Mouse (Mus musculus): ENCODE measurements around the gene Zfp341. TPM values are rescaled to one million over a fixed set of nuclear protein-coding genes. Genes with fewer than 3 reads are reported as not detected.

The Zfp341 gene
- polyA plus RNA-seq, 1 experiment from 2014 or later = 2.3 TPM

DNA sequence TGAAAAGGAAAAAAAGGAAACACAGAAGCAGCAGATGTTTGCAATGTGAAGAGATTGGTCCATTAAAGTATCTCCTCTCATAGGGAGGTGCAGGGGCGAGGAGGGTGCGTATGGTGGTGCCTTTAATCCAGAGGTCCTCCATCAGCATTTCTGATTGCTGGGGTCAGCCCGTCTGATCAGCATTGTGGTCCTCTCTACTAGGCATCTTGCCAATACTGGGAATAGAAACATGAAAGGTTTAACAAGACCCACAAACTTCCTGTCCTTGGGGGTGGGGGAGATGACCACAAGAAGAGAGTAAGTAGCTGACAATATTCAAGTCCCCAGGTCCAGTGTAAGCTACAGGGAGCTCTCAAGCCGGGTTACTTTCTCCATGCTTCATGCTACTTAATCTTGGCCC lies 42.4 kb upstream of the Zfp341 start:
- Histone ChIP-seq H3K27ac (ENCODE audit: low read length) (peak overlapping the region; percentile 57; the same call in 1 of the 2 replicates), H3K4me1 (ENCODE audit: control insufficient read depth, low read depth, low read length) (peaks cover 42% of the 10 kb centered on the region), H3K9me3 (replicated peaks; ENCODE audit: control insufficient read depth, low read length) (no peaks in the 10 kb centered on the region), H3K9ac (ENCODE audit: low read depth, low read length) (0 out of 2 replicates have a peak overlapping the region, but pooled peaks have one; percentile 17), H3K4me3 (ENCODE audit: low read depth, low read length) (peak overlapping the region; percentile 79), H3K4me2 (ENCODE audit: low read depth, low read length) (peak overlapping the region; percentile 79), H3K36me3 (ENCODE audit: control insufficient read depth, insufficient read depth) (no peaks in the 10 kb centered on the region; the same call in 1 of the 2 replicates), H3K27me3 (ENCODE audit: control insufficient read depth, insufficient read depth, low read depth, low read length) (no peaks in the 10 kb centered on the region)
- 46% methylated on average over 4 of the region's 4 CpGs for WGBS (ENCODE audit: insufficient replicate concordance)
- no peak for ATAC-seq (ENCODE audit: low read depth)

DNA sequence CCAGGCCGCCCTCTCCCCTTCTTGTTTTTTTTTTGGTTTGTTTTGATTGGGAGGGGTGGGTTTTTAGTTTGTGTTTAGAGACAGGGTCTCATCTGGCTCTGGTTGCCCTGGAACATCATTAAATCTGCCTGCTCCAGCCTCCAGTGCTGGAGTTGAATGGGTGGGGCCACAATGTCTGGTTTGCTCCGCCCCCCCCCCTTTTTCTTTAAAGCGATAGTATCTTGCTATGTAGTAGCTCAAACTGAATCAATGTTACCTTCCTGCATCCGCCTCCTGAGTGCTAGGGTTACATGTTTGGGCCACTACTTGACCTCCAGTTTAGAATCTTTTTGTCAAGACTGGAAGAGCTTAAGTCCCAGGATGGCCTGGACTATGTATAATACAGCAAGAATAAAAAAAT lies 41.8 kb upstream of the Zfp341 start:
- H3K9me3 ChIP-seq (replicated peaks; ENCODE audit: control insufficient read depth, low read length) = no peaks in the 10 kb centered on the region
- no peak overlapping the region for H3K9ac ChIP-seq (ENCODE audit: low read depth, low read length)
- no peak overlapping the region for H3K4me2 ChIP-seq (ENCODE audit: low read depth, low read length)
- H3K4me1 ChIP-seq (ENCODE audit: control insufficient read depth, low read depth, low read length) = peaks cover 36% of the 10 kb centered on the region
- ATAC-seq (ENCODE audit: low read depth) = no peak
- 47% methylated on average over 4 of the region's 4 CpGs for WGBS (ENCODE audit: insufficient replicate concordance)
- no peak overlapping the region for H3K4me3 ChIP-seq (ENCODE audit: low read depth, low read length)
- H3K36me3 ChIP-seq (ENCODE audit: control insufficient read depth, insufficient read depth) = no peaks in the 10 kb centered on the region
- H3K27me3 ChIP-seq (ENCODE audit: control insufficient read depth, insufficient read depth, low read depth, low read length) = no peaks in the 10 kb centered on the region
- H3K27ac ChIP-seq (ENCODE audit: low read length) = no peak overlapping the region

DNA sequence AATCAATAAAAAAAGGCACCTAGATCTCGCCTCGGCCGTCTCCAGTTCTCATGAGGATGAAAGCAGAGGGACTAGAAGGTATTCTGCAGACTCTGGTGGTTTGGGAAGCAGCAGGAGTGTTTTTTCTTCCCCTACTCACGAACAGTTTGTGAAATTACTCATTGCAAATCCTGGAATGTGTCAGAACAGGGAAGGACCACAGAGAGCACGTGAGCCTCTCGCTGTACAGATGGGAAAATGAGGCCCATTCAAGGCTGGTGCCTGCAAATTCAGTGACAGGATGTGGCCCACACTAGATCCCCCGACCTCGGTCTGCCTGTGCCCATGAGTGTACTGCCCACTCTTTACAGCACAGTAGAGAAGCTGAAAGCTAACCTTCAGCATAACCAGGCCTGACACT lies 41.1 kb upstream of the Zfp341 start:
- ATAC-seq (ENCODE audit: low read depth) = no peak
- Histone ChIP-seq H3K4me1 (ENCODE audit: control insufficient read depth, low read depth, low read length) (peaks cover 32% of the 10 kb centered on the region), H3K9ac (ENCODE audit: low read depth, low read length) (no peak overlapping the region), H3K36me3 (ENCODE audit: control insufficient read depth, insufficient read depth) (no peaks in the 10 kb centered on the region), H3K9me3 (replicated peaks; ENCODE audit: control insufficient read depth, low read length) (no peaks in the 10 kb centered on the region), H3K4me3 (ENCODE audit: low read depth, low read length) (no peak overlapping the region), H3K27ac (ENCODE audit: low read length) (no peak overlapping the region), H3K4me2 (ENCODE audit: low read depth, low read length) (no peak overlapping the region), H3K27me3 (ENCODE audit: control insufficient read depth, insufficient read depth, low read depth, low read length) (no peaks in the 10 kb centered on the region)
- WGBS (ENCODE audit: insufficient replicate concordance) = 66% methylated on average over 8 of the region's 8 CpGs

DNA sequence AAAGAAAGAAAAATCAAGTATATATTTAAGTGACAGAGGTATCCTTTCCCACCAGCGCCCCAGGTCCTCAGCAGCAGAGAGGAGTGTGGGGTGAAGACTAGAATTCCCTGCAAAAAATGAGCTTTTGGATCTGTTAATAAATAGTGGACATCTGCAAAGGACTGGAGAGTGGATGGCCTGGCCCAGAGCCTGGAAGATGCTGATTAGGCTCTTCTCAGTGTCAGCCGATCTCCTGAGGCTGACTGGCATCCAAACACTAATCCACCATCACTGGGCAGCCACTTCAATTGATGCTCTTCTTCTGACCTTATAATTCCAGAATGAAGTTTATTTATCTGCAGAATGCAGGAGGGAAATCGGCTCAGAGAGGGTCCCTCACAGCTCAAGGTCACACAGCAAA lies 40.1 kb upstream of the Zfp341 start:
- no peak overlapping the region for H3K9ac ChIP-seq (ENCODE audit: low read depth, low read length)
- WGBS (ENCODE audit: insufficient replicate concordance) = 78% methylated on average over 3 of the region's 3 CpGs
- no peak overlapping the region for H3K4me2 ChIP-seq (ENCODE audit: low read depth, low read length)
- no peak for ATAC-seq (ENCODE audit: low read depth)
- no peaks in the 10 kb centered on the region for H3K36me3 ChIP-seq (ENCODE audit: control insufficient read depth, insufficient read depth)
- no peaks in the 10 kb centered on the region for H3K27me3 ChIP-seq (ENCODE audit: control insufficient read depth, insufficient read depth, low read depth, low read length)
- no peak overlapping the region for H3K27ac ChIP-seq (ENCODE audit: low read length)
- H3K4me1 ChIP-seq (ENCODE audit: control insufficient read depth, low read depth, low read length) = peaks cover 23% of the 10 kb centered on the region
- no peak overlapping the region for H3K4me3 ChIP-seq (ENCODE audit: low read depth, low read length)
- H3K9me3 ChIP-seq (replicated peaks; ENCODE audit: control insufficient read depth, low read length) = no peaks in the 10 kb centered on the region

DNA sequence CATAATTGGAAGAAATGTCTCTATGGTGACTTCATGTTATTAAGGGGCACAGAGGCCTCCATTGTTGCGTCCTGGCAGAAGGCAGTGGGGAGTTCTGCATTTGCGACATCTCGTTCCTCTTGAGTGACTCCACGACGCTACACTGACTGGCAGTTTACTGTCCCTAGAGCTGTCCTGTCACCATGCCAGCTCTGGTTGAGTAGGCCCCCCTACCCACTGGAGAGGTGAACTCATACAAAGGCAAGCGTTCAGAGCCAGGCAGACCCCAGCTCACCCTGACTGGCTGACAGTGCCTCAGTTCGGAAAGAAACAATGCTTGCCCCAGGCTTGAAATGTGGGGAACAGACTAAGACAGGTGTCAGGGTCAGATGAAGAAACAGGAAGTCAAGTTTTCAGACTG lies 38.8 kb upstream of the Zfp341 start:
- Histone ChIP-seq H3K36me3 (ENCODE audit: control insufficient read depth, insufficient read depth) (no peaks in the 10 kb centered on the region), H3K4me3 (ENCODE audit: low read depth, low read length) (no peak overlapping the region), H3K27me3 (ENCODE audit: control insufficient read depth, insufficient read depth, low read depth, low read length) (no peaks in the 10 kb centered on the region), H3K27ac (ENCODE audit: low read length) (peak overlapping the region; percentile 40; the same call in 1 of the 2 replicates), H3K4me2 (ENCODE audit: low read depth, low read length) (no peak overlapping the region), H3K4me1 (ENCODE audit: control insufficient read depth, low read depth, low read length) (peaks cover 14% of the 10 kb centered on the region), H3K9me3 (replicated peaks; ENCODE audit: control insufficient read depth, low read length) (no peaks in the 10 kb centered on the region), H3K9ac (ENCODE audit: low read depth, low read length) (no peak overlapping the region)
- whole genome bisulfite sequencing (ENCODE audit: insufficient replicate concordance) = 52% methylated on average over 7 of the region's 7 CpGs
- ATAC-seq (ENCODE audit: low read depth) = no peak

DNA sequence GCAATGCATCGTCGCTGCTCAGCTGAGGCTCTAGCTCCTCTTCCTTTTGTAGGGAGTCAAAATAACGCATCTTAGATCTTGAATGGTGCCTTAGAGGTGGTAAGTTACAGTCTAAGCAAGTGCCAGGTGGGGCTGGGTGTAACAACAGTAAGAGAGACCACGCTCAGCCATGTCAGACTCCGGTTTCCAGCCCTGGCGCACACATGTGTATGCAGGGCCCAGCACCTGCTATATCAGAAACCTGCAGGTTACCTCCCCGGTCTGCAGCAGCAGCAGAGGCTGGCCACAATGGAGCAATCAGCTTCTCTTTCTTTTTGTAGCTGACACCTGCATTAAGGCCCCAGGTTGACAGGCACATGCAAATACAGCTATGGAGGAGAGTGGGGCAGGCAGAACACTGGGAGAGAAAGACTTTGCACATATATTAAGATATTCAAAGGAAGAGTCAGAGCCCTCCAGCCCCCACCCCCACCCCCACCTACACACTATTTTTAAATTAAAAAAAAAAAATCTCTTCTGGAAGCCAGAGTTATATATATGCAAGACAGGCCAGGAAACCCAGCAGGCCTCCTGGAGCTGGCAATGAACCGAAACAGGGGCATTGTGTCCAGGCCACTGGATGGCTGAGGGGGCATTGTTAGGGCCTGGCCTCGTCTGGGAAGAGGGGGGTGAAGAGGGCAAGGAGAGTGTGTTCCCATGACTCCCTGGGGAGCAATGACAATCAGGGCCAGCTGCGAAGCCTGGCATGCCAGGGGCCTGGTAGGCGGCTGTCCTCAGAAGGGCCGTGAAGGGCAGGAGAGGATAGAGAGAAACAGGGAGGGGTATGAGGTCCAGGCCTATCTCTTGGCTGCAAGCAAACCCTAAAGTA lies 36.0 kb upstream of the Zfp341 start:
- Histone ChIP-seq H3K36me3 (ENCODE audit: control insufficient read depth, insufficient read depth) (no peaks in the 10 kb centered on the region), H3K4me1 (ENCODE audit: control insufficient read depth, low read depth, low read length) (no peaks in the 10 kb centered on the region), H3K27me3 (ENCODE audit: control insufficient read depth, insufficient read depth, low read depth, low read length) (no peaks in the 10 kb centered on the region), H3K4me3 (ENCODE audit: low read depth, low read length) (no peak overlapping the region), H3K27ac (ENCODE audit: low read length) (no peak overlapping the region), H3K4me2 (ENCODE audit: low read depth, low read length) (no peak overlapping the region), H3K9me3 (replicated peaks; ENCODE audit: control insufficient read depth, low read length) (no peaks in the 10 kb centered on the region), H3K9ac (ENCODE audit: low read depth, low read length) (no peak overlapping the region)
- ATAC-seq (ENCODE audit: low read depth) = no peak
- WGBS (ENCODE audit: insufficient replicate concordance) = 62% methylated on average over 12 of the region's 12 CpGs

DNA sequence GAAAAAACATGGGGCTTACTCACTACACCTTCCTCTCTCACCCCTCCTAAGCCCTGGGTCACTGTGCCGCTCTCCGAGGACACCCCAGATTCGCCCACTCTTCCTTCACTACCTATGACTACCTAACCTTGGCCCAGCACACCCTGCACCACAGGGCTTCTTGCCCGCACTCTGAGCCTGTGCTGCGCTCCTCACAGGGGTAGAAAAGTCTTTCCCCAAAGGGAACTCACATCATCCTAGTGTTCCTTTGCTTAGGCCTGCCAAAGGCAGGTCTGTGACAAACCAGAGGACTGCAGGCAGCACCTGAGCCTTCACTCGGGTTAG lies 35.4 kb upstream of the Zfp341 start:
- no peaks in the 10 kb centered on the region for H3K9me3 ChIP-seq (replicated peaks; ENCODE audit: control insufficient read depth, low read length)
- H3K9ac ChIP-seq (ENCODE audit: low read depth, low read length) = no peak overlapping the region
- H3K27me3 ChIP-seq (ENCODE audit: control insufficient read depth, insufficient read depth, low read depth, low read length) = no peaks in the 10 kb centered on the region
- no peaks in the 10 kb centered on the region for H3K36me3 ChIP-seq (ENCODE audit: control insufficient read depth, insufficient read depth)
- H3K4me1 ChIP-seq (ENCODE audit: control insufficient read depth, low read depth, low read length) = no peaks in the 10 kb centered on the region
- ATAC-seq (ENCODE audit: low read depth) = no peak
- no peak overlapping the region for H3K4me3 ChIP-seq (ENCODE audit: low read depth, low read length)
- no peak overlapping the region for H3K27ac ChIP-seq (ENCODE audit: low read length)
- no peak overlapping the region for H3K4me2 ChIP-seq (ENCODE audit: low read depth, low read length)
- 82% methylated on average over 6 of the region's 6 CpGs for WGBS (ENCODE audit: insufficient replicate concordance)

DNA sequence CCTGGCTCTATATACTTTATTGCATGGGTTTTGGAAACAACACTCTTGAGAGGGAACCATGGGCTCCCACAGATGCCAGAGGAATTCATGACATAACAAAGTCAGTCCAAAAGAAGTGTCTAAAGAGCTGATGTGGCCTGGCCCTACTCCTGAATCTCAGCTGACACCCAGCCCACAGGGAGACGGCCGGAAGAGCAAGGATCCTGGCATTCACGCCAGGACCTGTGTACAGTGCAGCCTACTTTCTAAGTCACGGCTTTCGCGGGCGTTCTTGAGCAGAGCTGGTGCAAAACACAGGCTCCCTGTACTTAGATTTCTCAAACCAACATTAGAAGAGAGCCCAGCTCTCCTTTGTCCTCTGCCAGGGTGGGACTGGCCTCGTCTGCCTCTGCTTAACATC lies 32.5 kb upstream of the Zfp341 start:
- H3K27me3 ChIP-seq (ENCODE audit: control insufficient read depth, insufficient read depth, low read depth, low read length) = no peaks in the 10 kb centered on the region
- H3K4me1 ChIP-seq (ENCODE audit: control insufficient read depth, low read depth, low read length) = peaks cover 12% of the 10 kb centered on the region
- no peak for ATAC-seq (ENCODE audit: low read depth)
- H3K4me3 ChIP-seq (ENCODE audit: low read depth, low read length) = no peak overlapping the region
- 81% methylated on average over 8 of the region's 8 CpGs for WGBS (ENCODE audit: insufficient replicate concordance)
- H3K36me3 ChIP-seq (ENCODE audit: control insufficient read depth, insufficient read depth) = no peaks in the 10 kb centered on the region
- H3K9me3 ChIP-seq (replicated peaks; ENCODE audit: control insufficient read depth, low read length) = no peaks in the 10 kb centered on the region
- no peak overlapping the region for H3K27ac ChIP-seq (ENCODE audit: low read length)
- no peak overlapping the region for H3K4me2 ChIP-seq (ENCODE audit: low read depth, low read length)
- H3K9ac ChIP-seq (ENCODE audit: low read depth, low read length) = no peak overlapping the region

DNA sequence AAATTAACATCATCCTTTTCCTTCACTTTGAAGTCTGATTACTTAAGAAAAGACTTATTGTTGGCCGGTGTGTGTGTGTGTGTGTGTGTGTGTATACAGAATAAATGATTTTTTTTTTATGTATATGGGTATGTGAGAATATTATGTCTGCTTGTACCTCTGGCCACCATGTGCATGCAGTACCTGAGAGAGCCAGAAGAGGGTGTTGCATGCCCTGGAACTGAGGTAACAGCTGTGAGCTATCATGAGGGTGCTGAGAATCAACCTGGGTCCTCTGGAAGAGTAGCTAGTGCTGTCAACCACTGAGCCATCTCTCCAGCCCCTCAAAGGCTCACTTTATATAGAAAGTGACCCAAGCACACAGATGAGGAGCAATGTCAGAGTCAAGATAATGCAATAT lies 31.7 kb upstream of the Zfp341 start:
- Histone ChIP-seq H3K9ac (ENCODE audit: low read depth, low read length) (no peak overlapping the region), H3K4me1 (ENCODE audit: control insufficient read depth, low read depth, low read length) (peaks cover 12% of the 10 kb centered on the region), H3K9me3 (replicated peaks; ENCODE audit: control insufficient read depth, low read length) (no peaks in the 10 kb centered on the region), H3K4me2 (ENCODE audit: low read depth, low read length) (no peak overlapping the region), H3K27ac (ENCODE audit: low read length) (no peak overlapping the region), H3K27me3 (ENCODE audit: control insufficient read depth, insufficient read depth, low read depth, low read length) (no peaks in the 10 kb centered on the region), H3K4me3 (ENCODE audit: low read depth, low read length) (no peak overlapping the region), H3K36me3 (ENCODE audit: control insufficient read depth, insufficient read depth) (no peaks in the 10 kb centered on the region)
- ATAC-seq (ENCODE audit: low read depth) = no peak
- WGBS (ENCODE audit: insufficient replicate concordance) = 89% methylated on average over 1 of the region's 1 CpGs
